Mouse (Mus musculus): ENCODE measurements around the gene Itpr1. TPM values are rescaled to one million over a fixed set of nuclear protein-coding genes. Genes with fewer than 3 reads are reported as not detected.

Gene Itpr1
- total RNA-seq, 2 experiments from 2014 or later, result 17.0 to 18.8 TPM

DNA sequence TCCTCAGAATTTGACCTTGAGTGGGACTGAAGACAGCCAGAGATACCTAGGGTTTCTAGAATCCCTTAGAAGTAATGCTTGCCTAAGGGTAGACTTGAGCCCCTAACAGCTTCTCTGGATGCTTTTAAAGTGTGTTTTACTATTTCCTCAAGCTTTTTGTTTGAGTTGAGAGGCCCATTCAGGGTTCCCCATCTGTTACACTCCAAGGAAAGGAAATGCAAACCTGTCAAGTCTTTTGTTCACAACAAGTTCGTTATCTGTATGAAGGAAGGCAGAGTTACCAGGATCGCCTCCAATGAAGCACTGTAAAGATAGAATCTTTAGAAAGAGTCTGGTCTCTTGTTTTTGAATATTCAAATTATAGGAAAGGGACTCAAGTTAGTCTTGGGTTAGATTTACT, 46.8 kb downstream of the Itpr1 start:
- intact Hi-C loops (cut with DNase I; ENCODE audit: low total_unique reads), result no loop called here
- DNase-seq, result no peak

DNA sequence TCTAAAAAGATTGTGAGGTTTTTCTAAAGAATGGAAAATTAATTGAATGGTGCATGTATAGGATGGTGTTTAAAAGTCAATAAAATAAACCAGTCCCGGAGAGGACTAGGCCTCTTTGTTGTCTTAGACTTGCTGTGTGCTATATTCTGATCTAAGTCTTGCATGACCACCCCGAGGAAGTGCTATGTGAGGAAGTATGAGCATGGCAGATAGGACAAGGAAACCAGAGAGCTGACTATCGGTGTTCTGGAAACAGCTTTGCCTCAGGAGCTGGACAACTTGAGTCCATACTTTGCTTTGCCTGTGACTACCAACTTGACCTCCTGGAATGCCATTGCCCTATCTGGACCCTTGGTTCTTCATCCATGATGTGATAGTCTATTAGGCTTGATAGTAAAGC, 48.6 kb downstream of the Itpr1 start:
- intact Hi-C loops (cut with DNase I; ENCODE audit: low total_unique reads), result no loop called here
- DNase-seq, result no peak

DNA sequence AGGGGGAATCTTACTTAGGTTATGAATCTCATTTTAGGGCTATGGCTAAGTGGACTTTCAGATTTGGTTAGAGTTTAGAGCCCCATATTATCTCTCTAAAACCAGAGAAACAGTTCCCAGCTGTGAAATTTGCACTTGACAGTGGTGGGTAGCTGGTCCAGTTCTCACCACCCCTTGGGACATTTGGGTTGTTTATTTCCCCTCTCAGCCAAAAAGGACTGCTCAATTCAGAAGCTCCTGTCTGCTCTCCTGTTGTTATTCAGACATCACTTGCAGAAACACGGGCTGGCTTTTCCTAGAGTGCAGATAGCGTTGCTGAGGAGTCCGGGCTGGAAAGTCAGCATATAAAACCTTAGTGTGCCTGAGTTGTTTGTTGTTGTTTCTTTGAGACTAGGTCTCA, 51.3 kb downstream of the Itpr1 start:
- intact Hi-C loops (cut with DNase I; ENCODE audit: low total_unique reads), result no loop called here

DNA sequence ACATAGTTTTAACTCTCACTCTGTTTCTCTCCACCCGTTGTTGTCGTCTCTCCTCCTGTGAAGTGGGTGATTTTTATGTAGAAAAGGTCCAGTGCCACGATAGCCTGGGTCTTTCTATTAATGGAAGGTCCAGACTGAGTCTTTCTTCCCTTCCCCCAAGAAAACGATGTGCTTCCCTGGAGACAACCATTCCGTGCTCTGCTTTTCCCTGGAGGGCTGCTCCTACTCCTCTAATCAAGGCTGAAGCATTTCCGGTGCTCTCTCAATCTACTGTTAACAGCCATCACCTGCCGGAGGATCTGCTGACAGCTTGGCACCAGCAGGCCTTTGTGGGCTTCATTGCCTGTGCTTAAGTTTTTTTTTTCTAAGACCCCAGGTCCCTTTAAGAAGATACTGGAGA, 60.6 kb downstream of the Itpr1 start:
- no peak for DNase-seq
- intact Hi-C loops (cut with DNase I; ENCODE audit: low total_unique reads), result no loop called here

More for the DNA sequence above, 51.3 kb downstream of the Itpr1 start:
- DNase-seq, result no peak

DNA sequence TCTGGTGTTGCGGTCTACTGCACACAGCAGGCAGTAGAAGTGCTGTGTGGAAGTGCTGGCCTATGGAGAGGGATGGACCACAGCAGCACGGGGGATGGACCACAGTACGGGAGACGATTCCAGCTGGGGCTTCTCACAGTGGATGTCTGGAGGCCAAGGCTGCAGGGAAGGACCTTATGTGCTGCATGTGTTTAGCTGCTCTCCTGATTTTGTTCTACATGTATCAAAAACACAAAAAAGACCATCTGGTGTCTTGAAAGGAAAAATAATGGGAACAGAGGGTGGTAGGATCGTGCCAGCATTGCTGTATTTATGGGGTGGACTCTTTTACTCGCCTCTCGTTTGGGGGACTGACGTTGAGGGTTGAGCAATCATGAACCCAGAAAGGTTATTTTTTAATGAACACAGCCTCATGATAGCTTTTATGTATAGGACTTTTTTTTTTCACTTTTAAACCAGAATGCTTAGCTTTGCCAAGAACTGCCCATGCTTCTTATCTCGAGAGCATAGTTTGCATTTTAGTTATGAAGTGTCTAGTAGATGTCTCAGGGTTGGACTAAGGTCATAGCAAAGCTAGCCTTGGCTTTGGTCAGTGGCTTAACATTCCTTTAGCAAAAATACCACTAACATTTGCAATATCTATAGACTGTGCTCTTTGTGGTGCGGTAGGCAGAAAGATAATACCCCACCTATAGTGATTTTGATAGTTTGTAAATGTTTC, 61.6 kb downstream of the Itpr1 start:
- intact Hi-C loops (cut with DNase I; ENCODE audit: low total_unique reads), result no loop called here
- DNase-seq, result no peak

DNA sequence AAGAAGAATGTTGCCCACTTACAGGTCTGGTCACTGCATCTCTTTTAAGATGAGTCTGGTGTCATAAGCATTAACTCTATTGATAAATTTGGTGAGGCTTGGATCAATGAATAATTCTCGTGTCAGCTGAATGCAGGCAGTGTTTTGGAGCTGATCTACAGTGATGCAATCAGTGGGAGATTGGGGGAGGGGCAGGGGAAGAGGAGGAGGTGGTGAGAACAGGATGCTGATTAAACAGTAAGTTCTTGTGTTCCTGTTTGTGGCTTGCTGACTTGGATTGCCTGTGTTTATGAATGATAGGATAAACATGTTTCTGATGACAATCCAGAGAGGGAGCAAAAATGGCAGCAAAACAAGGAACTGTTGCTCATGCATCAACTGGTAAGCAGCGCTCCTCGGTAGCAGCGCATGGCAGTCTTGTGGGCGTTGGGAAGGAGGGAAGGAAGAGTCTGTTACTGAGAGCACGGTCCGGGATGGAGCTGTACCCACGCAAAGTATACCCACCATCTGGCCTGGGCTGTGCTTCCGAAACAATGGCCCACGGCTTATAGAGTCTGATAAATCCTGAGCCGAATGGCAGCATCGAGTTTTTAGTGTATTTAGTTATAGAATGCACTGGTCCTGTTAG, 64.1 kb downstream of the Itpr1 start:
- no peak for DNase-seq
- intact Hi-C loops (cut with DNase I; ENCODE audit: low total_unique reads), result no loop called here

DNA sequence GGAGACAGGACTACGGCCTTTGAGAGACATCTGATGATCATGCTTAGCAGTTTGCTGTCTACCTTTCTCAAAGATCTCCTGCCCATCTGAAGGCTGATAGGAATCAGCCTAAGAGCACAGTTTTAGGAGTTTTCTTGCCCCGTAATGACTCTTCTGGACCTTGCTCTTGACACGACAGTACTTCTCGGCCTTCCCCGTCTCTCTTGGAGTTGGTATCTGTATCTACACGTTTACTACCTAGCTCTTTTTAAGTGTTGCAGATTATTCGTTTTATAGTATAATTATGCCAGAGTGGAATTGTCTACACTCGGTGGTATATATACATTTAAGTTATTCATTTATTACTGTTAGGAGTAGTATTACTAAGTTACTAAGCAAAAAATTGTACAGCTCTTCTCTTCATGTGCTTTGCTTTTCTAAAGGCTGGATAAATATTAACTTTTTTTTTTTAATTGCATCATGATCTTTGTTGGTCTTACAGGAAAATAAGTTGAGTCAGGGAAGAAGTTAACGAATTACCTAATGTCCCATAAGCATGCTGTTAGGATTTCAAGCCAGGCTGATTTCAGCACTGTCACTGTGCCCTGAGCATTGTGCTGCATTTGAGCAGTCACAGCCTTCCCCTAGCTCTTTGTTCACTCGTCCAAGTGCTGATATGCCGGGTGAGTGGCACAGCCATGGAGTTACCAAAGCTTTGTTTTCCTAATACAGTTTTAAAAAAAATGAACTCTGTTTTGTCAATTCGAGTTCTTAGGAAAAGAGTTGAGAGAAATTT, 64.9 kb downstream of the Itpr1 start:
- no peak for DNase-seq
- intact Hi-C loops (cut with DNase I; ENCODE audit: low total_unique reads), result no loop called here

DNA sequence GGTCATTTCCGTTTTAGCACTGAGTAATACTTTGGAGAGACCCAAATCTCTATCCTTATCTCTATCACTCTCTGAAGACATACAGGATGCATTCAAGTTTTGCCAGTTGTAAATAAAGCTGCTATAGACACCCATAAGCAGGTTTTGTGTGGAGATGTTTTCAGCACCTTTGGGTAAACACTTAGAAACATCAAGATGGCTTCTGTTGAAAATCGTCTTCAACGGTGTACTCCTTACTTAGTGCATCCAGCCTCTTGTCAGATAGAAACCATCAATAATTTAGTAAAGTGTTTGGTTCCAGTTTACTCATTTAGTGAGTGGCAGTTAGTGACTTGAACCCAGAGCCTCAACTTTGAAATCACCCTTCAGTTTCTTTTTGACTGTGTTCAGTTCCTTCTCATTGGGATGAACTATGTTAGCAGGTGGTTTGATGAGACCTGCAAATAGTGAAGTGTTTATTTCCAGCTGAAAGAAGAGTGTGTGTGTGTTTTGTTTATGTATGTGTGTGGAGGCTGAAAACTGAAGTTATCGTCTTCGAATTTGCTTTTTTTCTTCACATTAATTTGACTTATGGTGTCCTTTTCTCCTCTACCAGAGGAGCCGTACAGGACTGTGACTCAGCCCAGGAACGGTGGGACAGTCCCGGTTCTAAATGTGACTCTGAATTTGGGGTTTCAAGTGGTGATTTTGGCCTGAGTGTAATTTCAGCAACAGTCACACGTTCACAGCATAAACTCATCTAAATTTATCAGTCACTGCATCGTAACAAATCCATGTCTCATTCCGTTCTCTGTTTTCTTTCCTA, 66.1 kb downstream of the Itpr1 start:
- intact Hi-C loops (cut with DNase I; ENCODE audit: low total_unique reads), result no loop called here

DNA sequence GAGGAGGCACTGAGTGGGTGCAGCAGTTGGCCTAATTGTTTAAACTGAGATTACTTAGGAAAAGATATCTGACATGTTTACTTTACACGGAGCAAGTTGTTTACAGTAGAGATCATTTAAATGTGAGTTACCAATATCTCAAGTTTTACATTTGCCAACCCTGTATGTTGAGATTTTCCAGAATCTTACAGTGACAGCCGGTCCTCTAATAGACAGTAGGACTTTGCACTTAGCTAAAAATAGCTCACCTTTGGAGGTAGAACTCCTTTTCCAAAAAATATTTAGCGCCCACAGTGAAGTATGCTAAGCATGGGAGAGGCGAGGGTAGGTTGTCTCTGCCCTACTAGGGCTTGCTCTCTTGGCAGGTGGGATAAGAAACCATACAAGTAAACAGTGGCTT, 69.2 kb downstream of the Itpr1 start:
- DNase-seq, result no peak
- intact Hi-C loops (cut with DNase I; ENCODE audit: low total_unique reads), result no loop called here

More for the DNA sequence above, 66.1 kb downstream of the Itpr1 start:
- no peak for DNase-seq

DNA sequence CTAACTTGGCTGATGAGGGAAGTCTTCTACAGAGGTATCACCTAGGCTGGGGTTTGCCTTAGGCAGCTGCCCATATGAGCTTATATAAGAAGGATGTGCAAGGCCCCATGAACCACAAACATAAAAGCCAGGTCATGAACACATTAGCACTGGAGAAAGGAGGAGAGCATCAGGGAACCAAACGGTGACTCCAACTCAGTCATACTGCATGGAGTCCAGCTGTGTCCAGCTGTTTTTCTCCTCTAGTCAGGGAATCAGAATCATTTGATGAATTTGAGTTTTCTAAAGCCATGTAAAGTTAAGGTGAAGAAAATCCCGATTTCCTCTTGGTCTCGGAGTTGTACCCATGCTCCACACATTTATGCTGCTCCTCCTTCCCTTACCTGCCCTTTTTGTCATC, 69.7 kb downstream of the Itpr1 start:
- DNase-seq, result no peak

DNA sequence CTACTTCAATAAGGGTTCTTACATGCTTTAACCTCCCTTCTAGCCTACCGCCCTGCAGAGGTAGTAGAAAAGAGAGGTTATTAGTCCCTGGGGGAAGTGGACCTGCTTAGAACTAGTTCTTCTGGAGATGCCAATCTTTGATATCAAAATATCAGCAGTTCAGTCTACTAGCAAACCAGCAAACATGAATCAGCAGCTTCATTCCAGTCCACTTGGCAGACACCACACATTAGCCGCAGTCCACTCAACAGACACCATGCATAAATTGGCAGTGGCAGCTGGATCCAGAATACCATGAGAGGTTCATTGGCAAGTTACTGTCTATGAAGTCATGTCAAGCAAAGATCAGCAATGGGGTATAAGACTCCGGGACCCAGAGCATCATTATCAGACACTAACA, 71.8 kb downstream of the Itpr1 start:
- DNase-seq, result no peak
- intact Hi-C loops (cut with DNase I; ENCODE audit: low total_unique reads), result no loop called here

More for the DNA sequence above, 69.7 kb downstream of the Itpr1 start:
- intact Hi-C loops (cut with DNase I; ENCODE audit: low total_unique reads), result no loop called here

DNA sequence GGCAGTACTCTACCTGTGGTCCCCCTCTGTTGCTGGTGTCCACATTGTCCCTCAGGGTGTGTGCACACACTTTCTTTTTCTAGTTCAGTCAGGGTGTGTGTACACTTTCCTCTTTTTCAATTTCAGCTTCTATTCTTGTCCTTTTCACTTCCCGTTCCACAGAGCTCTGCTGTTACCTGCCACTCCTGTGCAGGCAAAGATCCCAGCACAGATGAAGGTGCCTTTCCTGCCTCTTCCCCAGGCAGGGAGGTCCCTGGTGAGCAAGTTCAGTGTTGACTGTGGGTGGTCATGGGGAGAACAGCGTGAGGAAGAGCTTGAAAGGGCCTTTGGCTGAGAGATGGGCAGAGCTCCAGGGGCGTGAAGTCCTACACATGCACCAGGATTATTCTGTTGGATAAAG, 76.1 kb downstream of the Itpr1 start:
- DNase-seq, result no peak
- intact Hi-C loops (cut with DNase I; ENCODE audit: low total_unique reads), result no loop called here

DNA sequence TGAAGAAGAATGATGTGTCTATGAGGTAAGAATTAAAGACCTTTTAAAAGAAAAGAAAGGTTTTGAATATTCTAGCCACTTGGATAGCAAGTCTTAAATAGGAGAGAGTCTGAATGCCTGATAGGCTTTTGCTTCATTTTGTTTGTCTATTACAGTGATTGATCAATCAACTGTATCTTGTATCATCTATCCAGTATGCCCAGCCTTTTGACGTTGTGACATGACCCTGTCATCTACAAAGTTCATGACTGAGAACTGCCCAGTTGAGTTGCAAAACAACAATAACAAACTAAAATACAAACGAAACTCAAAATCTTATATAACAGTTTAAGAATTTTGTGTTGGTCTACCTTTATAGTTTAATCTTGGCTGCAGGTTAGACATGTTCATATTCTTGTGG, 78.1 kb downstream of the Itpr1 start:
- intact Hi-C loops (cut with DNase I; ENCODE audit: low total_unique reads), result no loop called here

DNA sequence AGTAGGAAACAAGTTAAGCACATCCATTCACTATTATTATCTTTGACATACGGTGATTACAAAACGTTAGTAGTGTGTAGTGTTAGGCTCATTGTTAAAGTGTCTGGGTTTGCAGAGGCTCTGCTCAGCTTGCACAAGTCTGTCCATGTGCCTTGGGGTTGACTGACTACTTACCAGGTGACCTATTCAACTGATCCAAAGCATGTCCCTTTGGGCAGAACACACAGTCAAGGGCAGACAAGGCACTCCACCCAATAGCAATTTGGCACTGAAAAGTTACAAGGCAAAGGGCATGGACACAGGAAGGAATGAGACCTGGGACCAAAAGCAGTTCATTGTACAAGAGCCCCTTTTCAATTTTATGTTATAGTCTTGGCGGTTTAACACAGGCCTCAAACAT, 78.7 kb downstream of the Itpr1 start:
- intact Hi-C loops (cut with DNase I; ENCODE audit: low total_unique reads), result no loop called here
- no peak for DNase-seq

More for the DNA sequence above, 78.1 kb downstream of the Itpr1 start:
- no peak for DNase-seq

DNA sequence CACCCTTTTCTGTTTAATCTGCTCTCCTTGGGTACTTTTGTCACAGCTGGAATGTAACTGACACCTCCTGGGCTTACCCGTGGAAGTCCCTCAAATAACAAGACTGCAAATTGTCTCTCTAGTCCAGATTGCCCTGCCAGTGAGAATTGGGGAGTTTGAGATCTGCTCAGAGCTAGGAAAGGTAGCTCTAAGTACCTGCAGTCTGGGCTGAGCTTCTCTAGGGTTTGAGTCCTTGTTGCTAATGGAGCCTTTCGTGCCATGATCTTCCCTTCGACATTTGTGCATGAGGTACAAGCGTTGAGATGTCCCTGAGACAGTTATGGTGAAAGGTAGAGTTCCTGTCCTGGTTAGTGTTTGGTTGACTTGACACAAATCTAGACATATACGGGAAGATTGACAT, 89.0 kb downstream of the Itpr1 start:
- intact Hi-C loops (cut with DNase I; ENCODE audit: low total_unique reads), result no loop called here

DNA sequence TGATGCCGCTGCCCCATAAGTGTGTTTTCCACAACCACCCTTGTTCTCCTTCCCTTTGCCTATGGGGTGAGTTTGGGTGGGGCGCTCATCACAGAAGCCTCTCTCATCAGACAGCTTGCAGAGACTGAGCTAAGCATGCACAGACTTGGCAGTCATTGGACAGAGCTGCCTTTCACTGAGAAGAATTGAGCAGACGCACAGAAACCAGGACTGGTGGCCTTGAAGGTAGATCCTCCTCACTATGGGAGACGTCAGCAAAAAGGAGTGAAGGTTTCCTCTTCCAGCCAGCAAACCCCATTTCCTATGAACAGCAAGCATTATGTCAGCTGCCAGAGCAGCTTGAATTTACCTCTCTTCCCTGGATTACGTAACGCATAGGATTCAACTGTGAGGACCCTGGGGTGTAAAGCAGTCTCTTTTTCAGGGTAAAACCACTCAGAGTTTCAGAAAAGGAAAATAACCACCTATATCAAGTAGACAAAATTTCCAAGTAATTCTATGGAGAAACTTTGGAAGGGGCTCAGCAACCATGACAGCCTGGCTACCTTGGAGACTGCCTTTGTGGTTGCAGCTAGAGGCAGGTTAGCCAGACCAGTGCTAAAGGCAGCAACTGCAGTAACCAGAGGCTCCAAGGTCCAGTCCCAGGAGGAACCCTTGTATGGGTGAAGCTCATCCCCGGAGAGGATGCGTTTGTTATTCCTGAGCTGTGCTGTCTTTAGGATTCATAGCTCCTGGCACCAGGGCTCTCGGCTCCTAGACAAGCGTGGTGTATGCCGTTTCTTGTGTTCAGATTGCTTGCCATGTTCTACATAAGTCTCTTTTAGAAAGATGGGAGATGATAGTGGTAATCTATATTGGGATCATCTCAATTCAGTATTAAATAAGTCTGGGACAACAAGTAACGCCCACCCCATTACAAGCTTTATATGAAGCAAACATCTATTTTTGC, 91.0 kb downstream of the Itpr1 start:
- intact Hi-C loops (cut with DNase I; ENCODE audit: low total_unique reads), result no loop called here

More for the DNA sequence above, 89.0 kb downstream of the Itpr1 start:
- no peak for DNase-seq

DNA sequence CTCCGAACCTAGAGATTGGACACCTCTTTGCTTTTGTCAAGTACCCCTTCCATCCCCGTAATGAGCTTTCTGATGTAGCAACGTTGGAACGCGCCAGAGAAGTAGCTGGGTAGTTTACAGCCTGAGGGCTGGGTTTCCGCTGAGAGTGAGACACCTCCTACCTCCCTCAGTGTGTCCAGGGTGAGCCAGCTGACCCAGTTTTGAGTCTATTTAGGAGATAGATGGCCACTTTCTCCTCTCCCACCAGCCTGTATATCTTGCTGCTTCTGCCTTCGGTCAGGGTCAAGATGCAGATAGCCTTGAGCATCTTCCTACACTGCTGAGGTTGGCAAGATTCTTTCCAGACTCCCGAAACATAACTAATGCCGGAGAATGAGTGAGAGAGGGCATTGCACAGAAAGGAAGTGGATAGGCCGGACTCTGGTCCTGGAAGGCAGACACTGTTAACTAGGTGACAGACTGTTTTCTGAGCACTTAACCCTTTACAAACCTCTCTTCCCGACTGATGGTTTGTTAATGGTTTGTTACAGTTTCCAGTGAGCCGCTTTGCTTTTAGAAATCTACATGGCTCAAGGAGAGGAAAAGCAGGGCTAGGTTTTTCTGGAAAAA, 92.4 kb downstream of the Itpr1 start:
- intact Hi-C loops (cut with DNase I; ENCODE audit: low total_unique reads), result no loop called here
- DNase-seq, result no peak

More for the DNA sequence above, 91.0 kb downstream of the Itpr1 start:
- DNase-seq, result no peak

DNA sequence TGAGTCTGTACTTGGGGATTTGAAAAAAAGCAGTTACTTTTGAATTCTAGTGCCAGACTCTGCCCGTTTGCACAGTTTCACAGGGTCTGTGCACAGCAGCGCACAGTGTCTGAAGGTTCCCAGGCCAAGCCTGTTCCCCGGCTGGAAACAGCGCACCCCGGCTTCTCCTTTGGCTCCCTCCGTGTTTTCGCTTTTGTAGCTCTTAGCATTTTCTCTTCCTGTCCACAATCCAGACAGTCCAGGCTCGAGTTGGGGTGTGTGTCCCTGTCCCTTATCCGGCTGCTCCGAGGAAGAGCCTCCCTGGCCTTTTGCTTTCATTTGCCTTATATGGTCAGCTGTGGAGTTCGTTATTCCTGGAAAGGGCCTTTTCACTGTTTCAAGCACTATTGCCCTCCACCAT, 93.3 kb downstream of the Itpr1 start:
- intact Hi-C loops (cut with DNase I; ENCODE audit: low total_unique reads), result no loop called here

More for the DNA sequence above, 93.3 kb downstream of the Itpr1 start:
- peak; percentile 40 for DNase-seq

Data from gastrocnemius, postnatal 14 days (tissue).